Mouse (Mus musculus) cerebellum, postnatal 10 days (tissue): ENCODE data around the gene Arhgef11.
"Not testable (repeated sequence)": the region's sequence is repeated elsewhere in the genome, so short reads cannot be mapped to it uniquely, and the experiment has no call there.

Experiments
- DNase-seq, 2 experiments: peaks; one replicate each; pipeline ENCODE4 v3.0.0; 2021; ENCODE audit warnings: mixed read lengths in 2 of 2

The Arhgef11 gene

GRCm38 (mm10) chr3:87616957-87617810, at the start of gene Arhgef11:
Gene Arhgef11, plus strand, starts transcription at chr3:87617559.
- peak; percentile 90 to 94 for DNase-seq

- no peak for DNase-seq
Observed at GRCm38 (mm10) chr3:87568681-87569080, 48.7 kb upstream of the Arhgef11 start.

- DNase-seq = no peak
Observed at GRCm38 (mm10) chr3:87575766-87576165, 41.6 kb upstream of the Arhgef11 start.

- DNase-seq = no peak
Observed at GRCm38 (mm10) chr3:87582259-87582658, 35.1 kb upstream of the Arhgef11 start.

- DNase-seq = no peak
Observed at GRCm38 (mm10) chr3:87593793-87594192, 23.6 kb upstream of the Arhgef11 start.

GRCm38 (mm10) chr3:87595328-87595727, 22.0 kb upstream of the Arhgef11 start:
- DNase-seq = not testable (repeated sequence)

- DNase-seq = not testable (repeated sequence)
Observed at GRCm38 (mm10) chr3:87601077-87601476, 16.3 kb upstream of the Arhgef11 start.

- DNase-seq = no peak
Observed at GRCm38 (mm10) chr3:87616354-87616753, 1.0 kb upstream of the Arhgef11 start.

GRCm38 (mm10) chr3:87617811-87618130, 412 bp downstream of the Arhgef11 start:
- DNase-seq = no peak

GRCm38 (mm10) chr3:87618240-87618639, 881 bp downstream of the Arhgef11 start:
- DNase-seq = no peak

GRCm38 (mm10) chr3:87618981-87619710, 1.8 kb downstream of the Arhgef11 start:
- DNase-seq = peak; percentile 17 to 23

- no peak for DNase-seq
Observed at GRCm38 (mm10) chr3:87620218-87620891, 3.0 kb downstream of the Arhgef11 start.

- no peak for DNase-seq
Observed at GRCm38 (mm10) chr3:87624899-87625298, 7.5 kb downstream of the Arhgef11 start.

- peak; percentile 82 to 86 for DNase-seq
Observed at GRCm38 (mm10) chr3:87630899-87631298, 13.5 kb downstream of the Arhgef11 start.

- DNase-seq = no peak
Observed at GRCm38 (mm10) chr3:87631408-87631807, 14.0 kb downstream of the Arhgef11 start.

GRCm38 (mm10) chr3:87635514-87635913, 18.2 kb downstream of the Arhgef11 start:
- peak; percentile 48 to 55 for DNase-seq

GRCm38 (mm10) chr3:87643453-87643852, 26.1 kb downstream of the Arhgef11 start:
- no peak for DNase-seq

GRCm38 (mm10) chr3:87646174-87646573, 28.8 kb downstream of the Arhgef11 start:
- DNase-seq = no peak

GRCm38 (mm10) chr3:87649063-87649462, 31.7 kb downstream of the Arhgef11 start:
- DNase-seq = no peak

GRCm38 (mm10) chr3:87658348-87658747, 41.0 kb downstream of the Arhgef11 start:
- no peak for DNase-seq

- DNase-seq = no peak
Observed at GRCm38 (mm10) chr3:87659692-87660429, 42.5 kb downstream of the Arhgef11 start.

GRCm38 (mm10) chr3:87660479-87660878, 43.1 kb downstream of the Arhgef11 start:
- no peak for DNase-seq

GRCm38 (mm10) chr3:87661291-87661690, 43.9 kb downstream of the Arhgef11 start:
- DNase-seq = no peak
